Mouse (Mus musculus) kidney, postnatal 4 days (tissue): ENCODE measurements around the gene Erg28.
A peak's percentile ranks its signal among the peaks of the same experiment; 100 is the strongest.

ENCODE experiments used
- DNase-seq, 2 experiments: peaks; one replicate each; pipeline ENCODE4 v3.0.0; 2021; ENCODE audit warnings: mixed read lengths in 2 of 2

Erg28 gene

GRCm38 (mm10) chr12:85824438-85825264, at the start of gene Erg28, which contains the start of gene Ttll5:
Gene Erg28 (minus strand): TSS chr12:85824550.
Gene Ttll5 (plus strand): TSS chr12:85824659.
- DNase-seq: peak; percentile 95 to 97

- DNase-seq: no peak
These were observed 45.1 kb upstream of the Erg28 start for GRCm38 (mm10) chr12:85869423-85869822.

GRCm38 (mm10) chr12:85867125-85867524, 42.8 kb upstream of the Erg28 start:
- no peak for DNase-seq

- peak in 1 of 2 experiments; percentile 19 for DNase-seq
These were observed 42.3 kb upstream of the Erg28 start for GRCm38 (mm10) chr12:85866624-85867023.

- peak in 1 of 2 experiments; percentile 16 for DNase-seq
These were observed 41.2 kb upstream of the Erg28 start for GRCm38 (mm10) chr12:85865526-85865925.

- DNase-seq: peak in 1 of 2 experiments; percentile 29
These were observed 38.2 kb upstream of the Erg28 start for GRCm38 (mm10) chr12:85862514-85862913.

- DNase-seq: no peak
These were observed 35.3 kb upstream of the Erg28 start for GRCm38 (mm10) chr12:85859511-85860189.

GRCm38 (mm10) chr12:85859111-85859510, 34.8 kb upstream of the Erg28 start:
- no peak for DNase-seq

GRCm38 (mm10) chr12:85857300-85857699, 33.0 kb upstream of the Erg28 start:
- no peak for DNase-seq

- DNase-seq: no peak
These were observed 29.9 kb upstream of the Erg28 start for GRCm38 (mm10) chr12:85854271-85854670.

- DNase-seq: peak in 1 of 2 experiments; percentile 16
These were observed 29.5 kb upstream of the Erg28 start for GRCm38 (mm10) chr12:85853836-85854235.

GRCm38 (mm10) chr12:85850661-85851060, 26.3 kb upstream of the Erg28 start:
- no peak for DNase-seq

- peak; percentile 57 to 65 for DNase-seq
These were observed 24.0 kb upstream of the Erg28 start for GRCm38 (mm10) chr12:85848164-85848958.

GRCm38 (mm10) chr12:85839371-85840000, 15.1 kb upstream of the Erg28 start:
- no peak for DNase-seq

- no peak for DNase-seq
These were observed 13.4 kb upstream of the Erg28 start for GRCm38 (mm10) chr12:85837765-85838164.

- DNase-seq: no peak
These were observed 10.2 kb upstream of the Erg28 start for GRCm38 (mm10) chr12:85834543-85834942.

GRCm38 (mm10) chr12:85830691-85831090, 6.3 kb upstream of the Erg28 start:
- DNase-seq: no peak

- DNase-seq: no peak
These were observed 5.5 kb upstream of the Erg28 start for GRCm38 (mm10) chr12:85829866-85830265.

GRCm38 (mm10) chr12:85828856-85829255, 4.5 kb upstream of the Erg28 start:
- DNase-seq: no peak

- DNase-seq: no peak
These were observed 1.5 kb upstream of the Erg28 start for GRCm38 (mm10) chr12:85825822-85826221.

GRCm38 (mm10) chr12:85825361-85825760, 1.0 kb upstream of the Erg28 start:
- no peak for DNase-seq

- DNase-seq: peak in 1 of 2 experiments; percentile 33
These were observed 2.3 kb downstream of the Erg28 start for GRCm38 (mm10) chr12:85822051-85822450.

- DNase-seq: peak; percentile 67 to 77
These were observed 10.8 kb downstream of the Erg28 start for GRCm38 (mm10) chr12:85813599-85813998.
